Mouse (Mus musculus): Measurements from ENCODE around the gene Kif3a. TPM values are rescaled to one million over a fixed set of nuclear protein-coding genes. Genes with fewer than 3 reads are reported as not detected.

Kif3a gene
- polyA plus RNA-seq, 1 experiment from 2014 or later = 77.5 TPM

DNA sequence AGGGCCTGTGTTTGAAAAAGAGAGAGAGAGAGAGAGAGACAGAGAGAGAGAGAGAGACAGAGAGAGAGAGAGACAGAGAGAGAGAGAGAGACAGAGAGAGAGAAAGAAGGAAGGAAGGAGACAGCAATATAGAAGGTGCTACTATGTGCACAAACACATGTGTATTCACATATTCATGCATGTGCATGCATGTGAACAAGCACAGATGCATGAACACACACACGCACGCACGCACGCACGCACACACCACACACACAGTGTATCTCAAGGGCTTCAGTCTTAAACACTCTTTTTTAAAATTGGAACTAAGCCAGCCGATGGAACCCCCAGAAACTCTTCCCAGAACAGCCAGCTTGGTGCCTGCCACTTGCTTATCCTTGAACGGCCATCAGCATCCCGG is 48.4 kb downstream of the Kif3a start:
- Histone ChIP-seq H3K4me1 (ENCODE audit: control insufficient read depth, insufficient read depth, low read length) (no peaks in the 10 kb centered on the region), H3K27ac (ENCODE audit: low read length) (no peak overlapping the region), H3K27me3 (ENCODE audit: control insufficient read depth, insufficient read depth, low read length) (no peaks in the 10 kb centered on the region), H3K36me3 (ENCODE audit: control insufficient read depth, insufficient read depth, low read length) (no peaks in the 10 kb centered on the region), H3K9ac (replicated peaks; ENCODE audit: low read depth, low read length) (no peak overlapping the region), H3K9me3 (ENCODE audit: control insufficient read depth, low read depth, low read length) (no peaks in the 10 kb centered on the region), H3K4me2 (replicated peaks; ENCODE audit: low read depth, low read length) (no peak overlapping the region), H3K4me3 (ENCODE audit: low read depth, low read length) (no peak overlapping the region)
- 88% methylated on average over 8 of the region's 8 CpGs for WGBS
- no peak for ATAC-seq (ENCODE audit: insufficient number of reproducible peaks, insufficient read depth, low FRiP score, low read depth)

DNA sequence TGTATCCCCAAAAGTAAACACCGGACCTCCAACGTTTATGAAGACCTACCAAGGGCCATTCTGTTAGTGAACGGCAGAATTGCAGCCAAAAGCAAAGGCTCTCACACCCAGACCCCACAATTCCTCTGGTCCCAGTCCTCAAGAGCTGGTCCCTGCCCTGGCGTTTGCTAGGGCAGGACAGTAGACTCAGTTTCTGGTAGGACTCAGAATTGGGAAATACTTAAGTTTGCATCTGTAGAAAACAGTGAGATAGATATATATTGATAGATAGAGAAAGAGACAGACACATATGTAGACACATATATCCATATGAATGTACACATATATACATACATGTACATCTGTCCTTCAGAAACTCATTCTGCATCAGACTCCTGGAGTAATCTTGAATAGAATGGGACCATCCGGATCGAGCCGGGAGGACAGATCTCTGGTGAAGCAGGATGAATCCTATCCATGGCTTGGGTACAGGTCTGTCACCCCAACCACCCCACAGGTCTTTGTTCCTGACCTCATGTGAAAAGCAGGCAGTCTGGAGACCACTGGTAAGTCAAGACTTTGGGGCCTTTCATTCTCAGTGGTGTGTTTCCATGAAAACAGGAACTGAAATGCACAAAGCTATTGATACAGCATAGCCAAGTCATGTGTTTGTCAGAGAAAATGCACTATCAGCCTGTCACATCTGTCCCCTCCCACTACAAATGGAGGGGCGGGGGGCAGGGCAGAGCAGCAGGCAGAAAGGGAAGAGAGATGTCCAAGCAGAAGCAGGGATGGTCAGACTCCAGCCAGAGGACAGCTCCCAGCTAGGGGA is 49.8 kb downstream of the Kif3a start:
- Histone ChIP-seq H3K36me3 (ENCODE audit: control insufficient read depth, insufficient read depth, low read length) (no peaks in the 10 kb centered on the region), H3K4me2 (replicated peaks; ENCODE audit: low read depth, low read length) (no peak overlapping the region), H3K27ac (ENCODE audit: low read length) (no peak overlapping the region), H3K4me1 (ENCODE audit: control insufficient read depth, insufficient read depth, low read length) (no peaks in the 10 kb centered on the region), H3K9ac (replicated peaks; ENCODE audit: low read depth, low read length) (no peak overlapping the region), H3K9me3 (ENCODE audit: control insufficient read depth, low read depth, low read length) (no peaks in the 10 kb centered on the region), H3K27me3 (ENCODE audit: control insufficient read depth, insufficient read depth, low read length) (no peaks in the 10 kb centered on the region), H3K4me3 (ENCODE audit: low read depth, low read length) (no peak overlapping the region)
- WGBS = 59% methylated on average over 8 of the region's 8 CpGs
- no peak for ATAC-seq (ENCODE audit: insufficient number of reproducible peaks, insufficient read depth, low FRiP score, low read depth)

DNA sequence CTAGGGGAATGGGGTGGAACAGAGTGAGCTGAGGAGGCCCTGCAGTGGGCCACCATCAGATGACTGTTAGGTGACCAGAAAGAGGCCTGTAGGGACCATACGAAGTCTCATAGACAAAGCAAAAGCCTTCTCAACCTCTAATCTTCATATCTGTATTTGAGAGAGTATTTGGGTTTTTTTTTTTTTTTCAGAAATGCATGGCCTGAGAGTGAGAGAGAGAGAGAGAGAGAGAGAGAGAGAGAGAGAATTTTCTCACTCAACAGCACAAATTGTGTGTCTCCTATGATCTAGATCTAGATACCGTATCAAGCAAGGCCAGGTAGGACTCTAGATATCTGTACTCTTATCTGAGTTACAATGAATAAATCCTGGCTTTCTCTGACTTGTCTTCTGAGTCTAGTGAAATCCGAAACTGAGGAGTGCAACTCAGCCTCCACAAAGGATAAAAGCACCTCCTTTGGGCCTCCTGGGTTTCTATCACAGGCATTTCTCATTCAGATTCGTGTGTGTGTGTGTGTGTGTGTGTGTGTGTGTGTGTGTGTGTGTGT is 50.5 kb downstream of the Kif3a start:
- Histone ChIP-seq H3K36me3 (ENCODE audit: control insufficient read depth, insufficient read depth, low read length) (no peaks in the 10 kb centered on the region), H3K4me1 (ENCODE audit: control insufficient read depth, insufficient read depth, low read length) (no peaks in the 10 kb centered on the region), H3K9ac (replicated peaks; ENCODE audit: low read depth, low read length) (no peak overlapping the region), H3K9me3 (ENCODE audit: control insufficient read depth, low read depth, low read length) (no peaks in the 10 kb centered on the region), H3K4me3 (ENCODE audit: low read depth, low read length) (no peak overlapping the region), H3K27me3 (ENCODE audit: control insufficient read depth, insufficient read depth, low read length) (no peaks in the 10 kb centered on the region), H3K27ac (ENCODE audit: low read length) (no peak overlapping the region), H3K4me2 (replicated peaks; ENCODE audit: low read depth, low read length) (no peak overlapping the region)
- ATAC-seq (ENCODE audit: insufficient number of reproducible peaks, insufficient read depth, low FRiP score, low read depth) = no peak
- 63% methylated on average over 4 of the region's 4 CpGs for WGBS

DNA sequence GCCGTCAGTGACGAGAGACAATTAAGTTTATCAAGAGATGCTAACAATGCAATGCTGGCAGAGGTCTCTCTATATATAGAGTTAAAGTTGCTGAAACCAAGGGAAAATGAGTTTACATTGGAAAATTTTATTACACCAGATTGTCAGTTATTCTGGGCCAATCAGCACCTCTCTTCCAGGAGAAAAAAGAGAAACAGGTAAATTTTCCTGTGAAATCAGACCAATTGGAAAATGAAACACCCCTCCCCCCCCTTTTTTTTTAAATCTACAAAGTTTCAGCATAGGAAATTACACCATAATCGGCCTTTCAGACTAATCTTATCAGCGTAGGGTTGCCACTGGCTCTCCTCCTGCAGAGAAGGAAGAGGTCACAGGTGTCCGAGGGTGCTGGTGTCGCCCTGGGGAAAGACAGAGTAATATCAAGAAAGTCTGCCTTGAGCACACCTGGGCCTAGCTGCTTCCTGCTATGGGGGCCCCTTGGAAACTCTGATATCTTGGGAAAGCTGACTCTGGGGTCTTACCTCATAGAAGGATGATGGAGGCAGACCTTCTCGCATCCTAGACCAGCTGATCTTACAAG is 51.5 kb downstream of the Kif3a start, which contains the start of gene Il4:
Il4 (minus strand) TSS at position 51 of the 580 bp plus-strand sequence.
- H3K4me1 ChIP-seq (ENCODE audit: control insufficient read depth, insufficient read depth, low read length) = no peaks in the 10 kb centered on the region
- H3K36me3 ChIP-seq (ENCODE audit: control insufficient read depth, insufficient read depth, low read length) = no peaks in the 10 kb centered on the region
- no peak within 1 kb of the TSS for H3K4me2 ChIP-seq (replicated peaks; ENCODE audit: low read depth, low read length)
- H3K9me3 ChIP-seq (ENCODE audit: control insufficient read depth, low read depth, low read length) = no peaks in the 10 kb centered on the region
- ATAC-seq (ENCODE audit: insufficient number of reproducible peaks, insufficient read depth, low FRiP score, low read depth) = no peak
- no peak within 1 kb of the TSS for H3K27ac ChIP-seq (ENCODE audit: low read length)
- no peaks in the 10 kb centered on the region for H3K27me3 ChIP-seq (ENCODE audit: control insufficient read depth, insufficient read depth, low read length)
- 69% methylated on average over 7 of the region's 7 CpGs for WGBS
- H3K4me3 ChIP-seq (ENCODE audit: low read depth, low read length) = no peak within 1 kb of the TSS
- no peak within 1 kb of the TSS for H3K9ac ChIP-seq (replicated peaks; ENCODE audit: low read depth, low read length)

DNA sequence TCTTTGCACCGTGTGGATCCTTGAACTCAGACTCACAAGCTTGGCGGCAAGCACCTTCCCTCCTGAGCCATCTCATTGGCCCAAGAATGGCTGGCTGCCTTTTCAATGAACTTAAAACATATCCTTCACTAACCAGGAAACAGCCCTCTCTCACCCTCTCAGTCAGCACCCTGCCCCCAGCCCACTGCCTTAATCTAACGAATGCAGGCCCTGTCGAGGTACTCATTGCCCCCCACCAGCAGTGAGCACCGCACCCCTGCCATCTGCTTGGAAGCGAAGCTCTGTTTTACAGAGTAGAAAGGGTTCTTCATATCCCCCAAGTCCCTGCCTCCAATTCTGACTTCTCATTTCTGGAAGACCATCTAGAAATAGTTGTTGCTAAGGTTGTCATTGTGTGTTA is 52.2 kb downstream of the Kif3a start:
- Histone ChIP-seq H3K36me3 (ENCODE audit: control insufficient read depth, insufficient read depth, low read length) (no peaks in the 10 kb centered on the region), H3K4me3 (ENCODE audit: low read depth, low read length) (no peak overlapping the region), H3K4me2 (replicated peaks; ENCODE audit: low read depth, low read length) (no peak overlapping the region), H3K9ac (replicated peaks; ENCODE audit: low read depth, low read length) (no peak overlapping the region), H3K27me3 (ENCODE audit: control insufficient read depth, insufficient read depth, low read length) (no peaks in the 10 kb centered on the region), H3K9me3 (ENCODE audit: control insufficient read depth, low read depth, low read length) (no peaks in the 10 kb centered on the region), H3K27ac (ENCODE audit: low read length) (no peak overlapping the region), H3K4me1 (ENCODE audit: control insufficient read depth, insufficient read depth, low read length) (no peaks in the 10 kb centered on the region)
- no peak for ATAC-seq (ENCODE audit: insufficient number of reproducible peaks, insufficient read depth, low FRiP score, low read depth)
- WGBS = 63% methylated on average over 6 of the region's 6 CpGs

DNA sequence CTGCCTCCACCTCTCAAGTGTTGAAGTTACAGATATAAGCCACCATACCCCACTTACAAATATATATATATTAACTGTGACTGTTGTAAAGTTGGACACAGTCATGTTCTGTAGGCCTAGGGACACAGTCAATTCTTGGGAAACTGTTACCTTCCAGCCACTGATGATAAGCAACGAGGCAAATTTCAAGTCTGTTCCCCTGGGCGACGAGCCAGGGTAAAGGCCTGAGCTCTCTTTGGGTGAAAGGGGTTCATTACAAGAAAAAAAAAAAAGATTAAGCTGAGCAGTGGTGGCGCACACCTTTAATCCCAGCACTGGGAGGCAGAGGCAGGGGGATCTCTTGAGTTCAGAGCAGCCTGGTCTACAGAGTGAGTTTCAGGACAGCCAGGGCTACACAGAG is 52.9 kb downstream of the Kif3a start:
- Histone ChIP-seq H3K4me1 (ENCODE audit: control insufficient read depth, insufficient read depth, low read length) (no peaks in the 10 kb centered on the region), H3K4me2 (replicated peaks; ENCODE audit: low read depth, low read length) (no peak overlapping the region), H3K9me3 (ENCODE audit: control insufficient read depth, low read depth, low read length) (no peaks in the 10 kb centered on the region), H3K27ac (ENCODE audit: low read length) (no peak overlapping the region), H3K36me3 (ENCODE audit: control insufficient read depth, insufficient read depth, low read length) (no peaks in the 10 kb centered on the region), H3K9ac (replicated peaks; ENCODE audit: low read depth, low read length) (no peak overlapping the region), H3K4me3 (ENCODE audit: low read depth, low read length) (no peak overlapping the region), H3K27me3 (ENCODE audit: control insufficient read depth, insufficient read depth, low read length) (no peaks in the 10 kb centered on the region)
- 85% methylated on average over 4 of the region's 4 CpGs for WGBS
- no peak for ATAC-seq (ENCODE audit: insufficient number of reproducible peaks, insufficient read depth, low FRiP score, low read depth)

DNA sequence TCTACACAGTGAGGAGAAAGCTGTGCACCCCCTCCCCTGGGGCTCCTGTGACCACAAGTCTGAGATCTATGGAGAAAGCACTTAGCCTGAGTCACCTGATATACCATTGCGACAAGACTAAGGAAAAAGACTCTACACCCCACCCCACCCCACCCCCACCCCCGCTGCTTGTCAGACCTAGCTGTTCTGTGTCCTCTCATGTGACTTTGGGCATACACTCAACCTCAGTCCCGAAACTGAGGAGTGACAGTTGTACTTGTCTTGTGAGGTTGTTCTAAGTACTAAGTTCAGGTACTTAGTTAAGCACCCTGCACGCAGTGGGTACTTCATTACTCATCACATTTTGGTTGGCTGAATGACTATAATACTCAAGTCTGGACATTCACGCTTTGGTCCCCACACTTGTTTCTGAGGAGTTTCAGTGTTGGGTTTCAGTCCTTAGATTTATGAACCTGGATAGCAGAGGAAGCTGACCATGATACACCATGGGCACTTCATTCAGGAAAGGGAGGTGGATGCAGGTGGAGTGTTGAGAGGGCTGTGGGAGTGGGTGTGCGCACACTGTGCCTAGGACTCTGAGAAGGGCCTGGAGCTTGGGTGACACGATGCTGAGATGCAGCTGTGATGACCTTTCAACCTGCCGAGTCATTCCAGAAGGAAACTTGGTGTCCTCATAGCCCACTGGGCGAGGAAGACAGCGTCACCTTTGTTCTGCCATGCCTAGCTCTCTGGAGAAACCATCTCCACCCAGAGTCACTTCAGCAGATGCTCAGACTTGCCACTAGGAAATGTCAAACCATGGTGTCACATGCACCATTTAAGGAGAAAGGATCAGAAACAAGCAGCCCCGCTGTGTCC is 54.6 kb downstream of the Kif3a start:
- H3K4me1 ChIP-seq (ENCODE audit: control insufficient read depth, insufficient read depth, low read length) = no peaks in the 10 kb centered on the region
- H3K4me2 ChIP-seq (replicated peaks; ENCODE audit: low read depth, low read length) = no peak overlapping the region
- no peak overlapping the region for H3K27ac ChIP-seq (ENCODE audit: low read length)
- 80% methylated on average over 11 of the region's 11 CpGs for WGBS
- H3K36me3 ChIP-seq (ENCODE audit: control insufficient read depth, insufficient read depth, low read length) = no peaks in the 10 kb centered on the region
- ATAC-seq (ENCODE audit: insufficient number of reproducible peaks, insufficient read depth, low FRiP score, low read depth) = no peak
- no peaks in the 10 kb centered on the region for H3K9me3 ChIP-seq (ENCODE audit: control insufficient read depth, low read depth, low read length)
- no peak overlapping the region for H3K9ac ChIP-seq (replicated peaks; ENCODE audit: low read depth, low read length)
- H3K4me3 ChIP-seq (ENCODE audit: low read depth, low read length) = no peak overlapping the region
- no peaks in the 10 kb centered on the region for H3K27me3 ChIP-seq (ENCODE audit: control insufficient read depth, insufficient read depth, low read length)

DNA sequence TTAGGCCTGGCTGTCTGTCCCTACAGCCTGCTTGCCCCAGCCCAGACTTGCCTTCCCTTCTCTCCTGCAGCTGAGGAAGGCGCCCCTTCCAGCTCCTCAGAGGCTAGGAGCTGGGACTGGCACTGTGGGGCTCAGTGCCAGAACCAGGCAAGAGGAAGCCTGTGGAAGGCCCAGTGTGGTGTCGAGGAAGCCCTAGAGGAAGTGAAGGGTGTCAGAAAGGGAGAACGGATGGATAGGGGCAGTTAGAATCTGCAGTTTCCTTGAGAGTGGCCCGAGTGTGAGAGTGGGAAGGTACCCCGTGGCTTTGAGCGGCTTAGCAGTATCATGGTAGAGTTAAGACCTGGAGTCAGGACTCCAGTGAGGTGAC is 55.2 kb downstream of the Kif3a start:
- Histone ChIP-seq H3K36me3 (ENCODE audit: control insufficient read depth, insufficient read depth, low read length) (no peaks in the 10 kb centered on the region), H3K27ac (ENCODE audit: low read length) (no peak overlapping the region), H3K27me3 (ENCODE audit: control insufficient read depth, insufficient read depth, low read length) (no peaks in the 10 kb centered on the region), H3K4me3 (ENCODE audit: low read depth, low read length) (no peak overlapping the region), H3K9me3 (ENCODE audit: control insufficient read depth, low read depth, low read length) (no peaks in the 10 kb centered on the region), H3K4me2 (replicated peaks; ENCODE audit: low read depth, low read length) (no peak overlapping the region), H3K9ac (replicated peaks; ENCODE audit: low read depth, low read length) (no peak overlapping the region), H3K4me1 (ENCODE audit: control insufficient read depth, insufficient read depth, low read length) (no peaks in the 10 kb centered on the region)
- no peak for ATAC-seq (ENCODE audit: insufficient number of reproducible peaks, insufficient read depth, low FRiP score, low read depth)
- 76% methylated on average over 6 of the region's 6 CpGs for WGBS

All from stomach, embryonic 14.5 days (tissue).